Mouse (Mus musculus) MEL (cell line): Measurements from ENCODE around the gene Lrig2. TPM values are rescaled to one million over a fixed set of nuclear protein-coding genes. Genes with fewer than 3 reads are reported as not detected.
"Not testable (repeated sequence)": the region's sequence is repeated elsewhere in the genome, so short reads cannot be mapped to it uniquely, and the experiment has no call there.

Experiments
- DNase-seq: peaks from one replicate; pipeline ENCODE4 v3.0.0; 2011; ENCODE audit warnings: low read depth, low spot score
- H3K27ac ChIP-seq: 2 replicates; pipeline ENCODE4 v1.5.1; 2012; ENCODE audit warnings: low read depth, mild to moderate bottlenecking, control low read depth, low read length, moderate library complexity; ENCODE audit not compliant: control insufficient read depth
- H3K27me3 ChIP-seq, 2 experiments: fragments of 150-350 bp in 1 of 2; sonication (generic) in 1 of 2; 2 replicates each; pipeline ENCODE4 v1.6.1; 2012; ENCODE audit warnings: low read length in 2 of 2, mild to moderate bottlenecking in 2 of 2, improper control_type of control experiment in 1 of 2, moderate library complexity in 1 of 2; ENCODE audit not compliant: insufficient read depth in 2 of 2, control insufficient read depth in 1 of 2
- H3K36me3 ChIP-seq, 2 experiments: 2 replicates each; pipeline ENCODE4 v1.6.1; 2012 to 2014; ENCODE audit warnings: low read length in 2 of 2, improper control_type of control experiment in 1 of 2, inconsistent platforms in 1 of 2, mild to moderate bottlenecking in 1 of 2; ENCODE audit not compliant: insufficient read depth in 2 of 2, control insufficient read depth in 1 of 2
- H3K4me1 ChIP-seq, 2 experiments: fragments of 150-350 bp in 1 of 2; sonication (generic) in 1 of 2; 2 replicates each; pipeline ENCODE4 v1.6.1; 2012; ENCODE audit warnings: low read length in 2 of 2, improper control_type of control experiment in 1 of 2, mild to moderate bottlenecking in 1 of 2; ENCODE audit not compliant: insufficient read depth in 2 of 2, control insufficient read depth in 1 of 2
- H3K4me3 ChIP-seq, 2 experiments: fragments of 150-350 bp in 1 of 2; sonication (generic) in 1 of 2; 2 replicates each; pipeline ENCODE4 v1.5.1; 2012; ENCODE audit warnings: low read depth in 2 of 2, low read length in 2 of 2, mild to moderate bottlenecking in 2 of 2, moderate library complexity in 2 of 2, control low read depth in 1 of 2, improper control_type of control experiment in 1 of 2; ENCODE audit not compliant: control insufficient read depth in 1 of 2, insufficient read depth in 1 of 2
- H3K79me2 ChIP-seq: 2 replicates; pipeline ENCODE4 v1.6.1; 2012; ENCODE audit warnings: mild to moderate bottlenecking, low read length, moderate library complexity; ENCODE audit not compliant: control insufficient read depth, poor library complexity, insufficient read depth
- H3K9ac ChIP-seq: 2 replicates; pipeline ENCODE4 v1.6.1; 2012; ENCODE audit warnings: low read depth, mild to moderate bottlenecking, control low read depth, low read length, moderate library complexity; ENCODE audit not compliant: control insufficient read depth, poor library complexity, severe bottlenecking
- H3K9me3 ChIP-seq: fragments of 150-350 bp; sonication (generic); replicated peaks from 2 replicates; pipeline ENCODE4 v1.6.1; 2012; ENCODE audit warnings: mild to moderate bottlenecking, low read length, improper control_type of control experiment, moderate library complexity; ENCODE audit not compliant: insufficient read depth
- CHD2 ChIP-seq: IDR thresholded peaks from 2 replicates; pipeline ENCODE4 v1.6.1; 2011; ENCODE audit warnings: low read length, improper control_type of control experiment
- CTCF ChIP-seq, 3 experiments: IDR thresholded peaks in 2 of 3; conservative IDR thresholded peaks in 1 of 3; 2 replicates each; pipeline ENCODE4 v1.5.1; 2011 to 2012; ENCODE audit warnings: low read length in 3 of 3, low read depth in 2 of 3, mild to moderate bottlenecking in 2 of 3, improper control_type of control experiment in 1 of 3, inconsistent platforms in 1 of 3, mixed read lengths in 1 of 3, moderate library complexity in 1 of 3; ENCODE audit not compliant: control insufficient read depth in 1 of 3, insufficient read depth in 1 of 3, poor library complexity in 1 of 3, severe bottlenecking in 1 of 3
- ELF1 ChIP-seq: IDR thresholded peaks from 2 replicates; pipeline ENCODE4 v1.6.1; 2014; ENCODE audit warnings: low read depth, mild to moderate bottlenecking, inconsistent platforms, low read length, improper control_type of control experiment, moderate library complexity
- EP300 ChIP-seq, 2 experiments: IDR thresholded peaks; 2 replicates each; pipeline ENCODE4 v1.6.1; 2011; ENCODE audit warnings: improper control_type of control experiment in 2 of 2, low read length in 2 of 2, low read depth in 1 of 2, mild to moderate bottlenecking in 1 of 2
- ETS1 ChIP-seq: IDR thresholded peaks from 2 replicates; pipeline ENCODE4 v1.6.1; 2012; ENCODE audit warnings: low read depth, mild to moderate bottlenecking, inconsistent platforms, low read length, improper control_type of control experiment, moderate library complexity
- JUND ChIP-seq: IDR thresholded peaks from 2 replicates; pipeline ENCODE4 v1.6.1; 2011; ENCODE audit warnings: low read depth, mild to moderate bottlenecking, improper control_type of control experiment, low read length
- MAX ChIP-seq: IDR thresholded peaks from 2 replicates; pipeline ENCODE4 v1.6.1; 2011; ENCODE audit warnings: low read length, improper control_type of control experiment
- MYB ChIP-seq: IDR thresholded peaks from 2 replicates; pipeline ENCODE4 v1.6.1; 2011; ENCODE audit warnings: mild to moderate bottlenecking, low read depth, low read length, improper control_type of control experiment
- POLR2A ChIP-seq, 2 experiments: IDR thresholded peaks; 2 replicates each; pipeline ENCODE4 v1.6.1; 2011 to 2012; ENCODE audit warnings: low read length in 2 of 2, mild to moderate bottlenecking in 2 of 2, control low read depth in 1 of 2, improper control_type of control experiment in 1 of 2, low read depth in 1 of 2, moderate library complexity in 1 of 2; ENCODE audit not compliant: control insufficient read depth in 1 of 2, insufficient read depth in 1 of 2, poor library complexity in 1 of 2
- POLR2AphosphoS2 ChIP-seq: IDR thresholded peaks from 2 replicates; pipeline ENCODE4 v1.6.1; 2011; ENCODE audit warnings: low read length, improper control_type of control experiment
- POLR2AphosphoS5 ChIP-seq: IDR thresholded peaks from 2 replicates; pipeline ENCODE4 v1.6.1; 2012; ENCODE audit warnings: low read depth, borderline replicate concordance, mild to moderate bottlenecking, inconsistent platforms, low read length, moderate library complexity, mixed read lengths
- SMC3 ChIP-seq: IDR thresholded peaks from 2 replicates; pipeline ENCODE4 v1.6.1; 2011; ENCODE audit warnings: low read depth, low read length, improper control_type of control experiment
- TBP ChIP-seq: IDR thresholded peaks from 2 replicates; pipeline ENCODE4 v1.8.0; 2011; ENCODE audit warnings: low read depth, low read length, improper control_type of control experiment
- TCF12 ChIP-seq: IDR thresholded peaks from 2 replicates; pipeline ENCODE4 v1.6.1; 2014; ENCODE audit warnings: low read depth, mild to moderate bottlenecking, inconsistent platforms, low read length, improper control_type of control experiment, moderate library complexity
- USF1 ChIP-seq: IDR thresholded peaks from 2 replicates; pipeline ENCODE4 v1.6.1; 2014; ENCODE audit warnings: low read depth, mild to moderate bottlenecking, inconsistent platforms, low read length, improper control_type of control experiment, moderate library complexity
- ZKSCAN1 ChIP-seq: IDR thresholded peaks from 2 replicates; pipeline ENCODE4 v1.6.1; 2012; ENCODE audit warnings: low read depth, mild to moderate bottlenecking, inconsistent platforms, low read length, improper control_type of control experiment, moderate library complexity
- ZMIZ1 ChIP-seq: IDR thresholded peaks from 2 replicates; pipeline ENCODE4 v1.6.1; 2012; ENCODE audit warnings: low read depth, mild to moderate bottlenecking, inconsistent platforms, low read length, improper control_type of control experiment, moderate library complexity
- polyA plus RNA-seq, 2 experiments: library from polyadenylated mRNA; stranded (reverse) in 1 of 2; unstranded in 1 of 2; fragments of >175 nt in 1 of 2; fragments of >200 nt in 1 of 2; gene quantifications; 2 replicates each; pipeline versions ENCODE4 v1.2.1 to v1.2.4; 2012; ENCODE audit warnings: low replicate concordance in 2 of 2, low read depth in 1 of 2; ENCODE audit not compliant: insufficient read length in 2 of 2, insufficient read depth in 1 of 2, missing spikeins in 1 of 2
- total RNA-seq: library from RNA; depleted of rRNA; stranded (reverse); fragments of 300-350 nt; gene quantifications from 2 replicates; pipeline ENCODE4 v1.2.3, GENCODE M21; 2012

Lrig2 gene
- total and polyA plus RNA-seq, 3 experiments, result 4.2 to 4.3 TPM; not detected in 1

DNA sequence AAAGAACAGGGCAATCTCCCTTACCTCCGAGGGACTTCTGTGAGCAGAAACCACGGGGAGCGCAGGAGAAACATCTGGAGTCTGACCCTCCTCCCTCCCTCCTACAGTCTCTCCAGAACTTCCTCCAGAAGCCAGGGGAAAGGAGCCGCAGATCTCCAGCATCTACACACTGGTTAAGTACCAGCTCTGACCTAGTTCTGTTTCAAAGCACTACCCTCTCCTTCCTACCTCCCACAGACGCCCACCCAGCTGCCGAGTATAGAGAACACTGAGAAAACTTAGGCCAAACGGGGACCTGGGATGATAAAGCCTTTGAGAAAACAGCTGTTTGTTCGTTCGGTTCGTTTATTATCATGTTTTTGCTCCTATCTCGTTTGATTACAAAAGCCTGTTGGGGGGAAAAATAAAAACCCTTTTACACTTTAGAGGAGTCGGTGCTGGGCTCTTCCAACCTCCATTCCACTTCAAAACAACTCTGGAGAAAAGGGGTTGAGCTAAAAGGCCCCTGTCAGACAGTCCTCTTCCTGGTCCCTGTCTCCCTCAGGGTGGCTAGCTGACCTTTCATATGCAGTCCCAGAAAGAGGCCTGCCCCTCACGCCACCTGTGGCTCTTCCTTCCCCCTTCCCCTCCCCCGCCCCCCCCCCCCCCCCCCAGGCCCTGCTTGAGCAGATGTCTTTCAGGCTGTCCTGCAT is 80.4 kb downstream of the Lrig2 start:
- H3K27me3 ChIP-seq, result peaks cover 0 to 2% of the 10 kb centered on the region in 2 experiments; a peak in 3 of 4 replicates
- no peaks in the 10 kb centered on the region for H3K9me3 ChIP-seq
- peaks cover 0 to 4% of the 10 kb centered on the region in 2 experiments; a peak in 2 of 4 replicates for H3K4me1 ChIP-seq
- no peak overlapping the region for H3K9ac ChIP-seq
- TF ChIP-seq ETS1, result no peak
- TF ChIP-seq CHD2, result no peak
- TF ChIP-seq POLR2A (IDR thresholded peaks at IDR 0.05; ENCODE audit: control insufficient read depth in 1 of 2, insufficient read depth in 1 of 2, low read depth in 1 of 2, low read length in 2 of 2, poor library complexity in 1 of 2), result no peak
- TF ChIP-seq ELF1, result no peak
- TF ChIP-seq ZKSCAN1, result no peak
- TF ChIP-seq POLR2AphosphoS5, result no peak
- no peak for TF ChIP-seq ZMIZ1
- TF ChIP-seq SMC3, result no peak
- no peak for TF ChIP-seq MYB
- TF ChIP-seq EP300 (IDR thresholded peaks at IDR 0.05; ENCODE audit: low read depth in 1 of 2, low read length in 2 of 2), result no peak
- TF ChIP-seq TBP, result no peak
- TF ChIP-seq POLR2AphosphoS2, result no peak
- TF ChIP-seq USF1, result no peak
- no peak for TF ChIP-seq MAX
- no peak for TF ChIP-seq TCF12
- no peak for TF ChIP-seq JUND
- no peak for TF ChIP-seq CTCF (IDR thresholded peaks at IDR 0.05 in 2 of 3, conservative IDR thresholded peaks at IDR 0.05 in 1 of 3; ENCODE audit: control insufficient read depth in 1 of 3, insufficient read depth in 1 of 3, low read depth in 2 of 3, low read length in 3 of 3, poor library complexity in 1 of 3, severe bottlenecking in 1 of 3)
- H3K4me3 ChIP-seq, result no peak overlapping the region
- DNase-seq, result no peak
- no peaks in the 10 kb centered on the region; a peak in 1 of 4 replicates for H3K36me3 ChIP-seq
- no peak overlapping the region for H3K27ac ChIP-seq
- H3K79me2 ChIP-seq, result no peaks in the 10 kb centered on the region

DNA sequence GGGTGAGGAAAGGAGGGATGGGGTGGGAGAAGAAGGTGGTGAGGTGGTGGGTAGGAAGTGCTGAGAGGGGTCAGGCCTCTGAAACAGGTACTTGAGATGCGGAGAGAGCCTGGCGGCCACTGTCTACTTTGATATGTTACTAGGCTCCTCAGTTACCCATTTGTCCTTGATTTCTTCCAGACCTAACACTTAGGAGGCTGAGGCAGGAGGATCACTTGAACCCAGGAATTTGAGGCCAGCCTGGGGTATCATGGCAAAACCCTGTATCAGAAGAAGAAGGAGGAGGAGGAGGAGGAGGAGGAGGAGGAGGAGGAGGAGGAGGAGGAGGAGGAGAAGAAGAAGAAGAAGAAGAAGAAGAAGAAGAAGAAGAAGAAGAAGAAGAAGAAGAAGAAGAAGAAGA is 84.4 kb downstream of the Lrig2 start:
- H3K27ac ChIP-seq, H3K9ac ChIP-seq, DNase-seq, H3K9me3 ChIP-seq, H3K4me1 ChIP-seq, H3K36me3 ChIP-seq, H3K27me3 ChIP-seq, H3K79me2 ChIP-seq, H3K4me3 ChIP-seq: not testable (repeated sequence)
